In genomic region chr11:82863488-82863931, GRCm38 (mm10) we compare ENCODE assay signal across 13 mouse cellular contexts. TPM values are rescaled to one million over a fixed set of nuclear protein-coding genes. Genes with fewer than 3 reads are reported as not detected.
DNase-seq lines count a peak whose midpoint lies in the region; ATAC-seq and TF ChIP-seq lines count a peak whose summit lies in the region.
"Had no signal": no experiment of that assay in that cellular context is flagged by ENCODE, and none has a peak within 500 bp of the region (broad histone marks: within the 10 kb centered on the region; RNA-seq: fewer than 3 reads in every experiment).

No protein-coding gene starts in this region.

- no peaks in the 10 kb centered on the region for H3K27me3 ChIP-seq in heart, embryonic 11.5 days (ENCODE audit: control insufficient read depth, insufficient read depth, low read length)
- no peaks in the 10 kb centered on the region for H3K27me3 ChIP-seq in MEL (ENCODE audit: control insufficient read depth in 1 of 2, insufficient read depth in 2 of 2, low read length in 2 of 2)
- no peaks in the 10 kb centered on the region for H3K27me3 ChIP-seq in forebrain, embryonic 14.5 days (replicated peaks; ENCODE audit: control insufficient read depth, insufficient read depth, low read length)
- H3K27me3 ChIP-seq in liver, embryonic 13.5 days, result no peaks in the 10 kb centered on the region
- H3K27me3 ChIP-seq: heart, embryonic 15.5 days; megakaryocyte, embryonic 14.5 days had no signal

- no peak for TF ChIP-seq CTCF in MEL (IDR thresholded peaks at IDR 0.05 in 2 of 3, conservative IDR thresholded peaks at IDR 0.05 in 1 of 3; ENCODE audit: control insufficient read depth in 1 of 3, insufficient read depth in 1 of 3, low read depth in 2 of 3, low read length in 3 of 3, poor library complexity in 1 of 3, severe bottlenecking in 1 of 3)

- TF ChIP-seq EP300 in MEL (IDR thresholded peaks at IDR 0.05; ENCODE audit: low read depth in 1 of 2, low read length in 2 of 2), result peak in 1 of 2 experiments; percentile 64; a peak in 2 of 4 replicates

- TF ChIP-seq RAD21 in MEL (IDR thresholded peaks at IDR 0.05; ENCODE audit: low read depth, low read length), result no peak

- TF ChIP-seq POLR2A in MEL (IDR thresholded peaks at IDR 0.05; ENCODE audit: control insufficient read depth in 1 of 2, insufficient read depth in 1 of 2, low read depth in 1 of 2, low read length in 2 of 2, poor library complexity in 1 of 2), result no peak

- 66% methylated on average over 4 of the region's 4 CpGs for WGBS in heart, embryonic 11.5 days (ENCODE audit: insufficient replicate concordance)
- WGBS in forebrain, embryonic 14.5 days, result 8% methylated on average over 4 of the region's 4 CpGs
- 54% methylated on average over 4 of the region's 4 CpGs for WGBS in liver, embryonic 13.5 days (ENCODE audit: insufficient replicate concordance)

- no peak for DNase-seq in heart, postnatal 4 days
- DNase-seq in MEL (ENCODE audit: low read depth, low spot score), result peak; percentile 48
- DNase-seq in forebrain, embryonic 14.5 days (ENCODE audit: low spot score), result peak; percentile 77
- DNase-seq in liver, embryonic 13.5 days, result no peak
- DNase-seq in T-cell, adult 2 months (ENCODE audit: low spot score), result no peak
- no peak for DNase-seq in gastrocnemius, postnatal 10 days
- no peak for DNase-seq in spleen, postnatal 14 days (ENCODE audit: low spot score in 2 of 2)
- DNase-seq: adrenal gland, postnatal 25 days had no signal

- no peaks in the 10 kb centered on the region for H3K36me3 ChIP-seq in heart, embryonic 11.5 days (ENCODE audit: control insufficient read depth, insufficient read depth, low read length)
- H3K36me3 ChIP-seq in MEL (ENCODE audit: control insufficient read depth in 1 of 2, insufficient read depth in 2 of 2, low read length in 2 of 2), result peaks cover 0 to 36% of the 10 kb centered on the region in 2 experiments; a peak in 2 of 4 replicates
- no peaks in the 10 kb centered on the region for H3K36me3 ChIP-seq in forebrain, embryonic 14.5 days (ENCODE audit: control insufficient read depth, insufficient read depth, low read length)
- 0 out of 2 replicates have a peak, but pooled peaks cover 5% of the 10 kb centered on the region for H3K36me3 ChIP-seq in liver, embryonic 13.5 days
- H3K36me3 ChIP-seq: heart, embryonic 15.5 days had no signal

- peaks cover 6% of the 10 kb centered on the region; the same call in 1 of the 2 replicates for H3K4me1 ChIP-seq in heart, embryonic 11.5 days (ENCODE audit: control insufficient read depth, insufficient read depth, low read length)
- H3K4me1 ChIP-seq in MEL (ENCODE audit: control insufficient read depth in 1 of 2, insufficient read depth in 2 of 2, low read length in 2 of 2), result peaks cover 21 to 36% of the 10 kb centered on the region in 2 experiments
- H3K4me1 ChIP-seq in forebrain, embryonic 14.5 days (ENCODE audit: control insufficient read depth, insufficient read depth, low read length), result peaks cover 30% of the 10 kb centered on the region
- peaks cover 83% of the 10 kb centered on the region for H3K4me1 ChIP-seq in liver, embryonic 13.5 days (replicated peaks)

- ATAC-seq in heart, embryonic 11.5 days (replicated peaks; ENCODE audit: insufficient number of reproducible peaks, low FRiP score, low TSS enrichment), result no peak
- ATAC-seq in forebrain, embryonic 14.5 days, result peak; percentile 84
- ATAC-seq in liver, embryonic 13.5 days (ENCODE audit: low read depth), result peak; percentile 65; the same call in 1 of the 2 replicates

- no peaks in the 10 kb centered on the region for H3K9me3 ChIP-seq in heart, embryonic 11.5 days (replicated peaks; ENCODE audit: control insufficient read depth, low read length)
- H3K9me3 ChIP-seq in MEL (replicated peaks; ENCODE audit: insufficient read depth, low read length), result no peaks in the 10 kb centered on the region
- H3K9me3 ChIP-seq in forebrain, embryonic 14.5 days (replicated peaks; ENCODE audit: control insufficient read depth, low read length), result no peaks in the 10 kb centered on the region
- no peaks in the 10 kb centered on the region for H3K9me3 ChIP-seq in liver, embryonic 13.5 days (replicated peaks)
- H3K9me3 ChIP-seq: heart, embryonic 15.5 days; megakaryocyte, embryonic 14.5 days had no signal

- H3K9ac ChIP-seq in heart, embryonic 11.5 days (ENCODE audit: low read depth, low read length), result no peak overlapping the region
- no peak overlapping the region for H3K9ac ChIP-seq in MEL (ENCODE audit: control insufficient read depth, low read depth, low read length, poor library complexity, severe bottlenecking)
- no peak overlapping the region for H3K9ac ChIP-seq in forebrain, embryonic 14.5 days (ENCODE audit: low read length)
- H3K9ac ChIP-seq in liver, embryonic 13.5 days, result peak overlapping the region; percentile 23; the same call in 1 of the 2 replicates
- H3K9ac ChIP-seq: heart, embryonic 15.5 days had no signal

- no peak overlapping the region for H3K4me3 ChIP-seq in heart, embryonic 11.5 days (ENCODE audit: low read depth, low read length)
- H3K4me3 ChIP-seq in MEL (ENCODE audit: control insufficient read depth in 1 of 2, insufficient read depth in 1 of 2, low read depth in 2 of 2, low read length in 2 of 2), result no peak overlapping the region
- H3K4me3 ChIP-seq in forebrain, embryonic 14.5 days (ENCODE audit: low read depth, low read length), result no peak overlapping the region
- H3K4me3 ChIP-seq in liver, embryonic 13.5 days (replicated peaks), result no peak overlapping the region
- H3K4me3 ChIP-seq: heart, embryonic 15.5 days; megakaryocyte, embryonic 14.5 days had no signal

- 0 out of 2 replicates have a peak overlapping the region, but pooled peaks have one; percentile 15 for H3K27ac ChIP-seq in heart, embryonic 11.5 days (ENCODE audit: low read depth, low read length)
- no peak overlapping the region for H3K27ac ChIP-seq in MEL (ENCODE audit: control insufficient read depth, low read depth, low read length)
- peak overlapping the region; percentile 81 for H3K27ac ChIP-seq in forebrain, embryonic 14.5 days (ENCODE audit: low read depth, low read length)
- H3K27ac ChIP-seq in liver, embryonic 13.5 days, result peak overlapping the region; percentile 82
- H3K27ac ChIP-seq: heart, embryonic 15.5 days; kidney, postnatal 0 days had no signal

- no peak overlapping the region for H3K4me2 ChIP-seq in heart, embryonic 11.5 days
- no peak overlapping the region for H3K4me2 ChIP-seq in forebrain, embryonic 14.5 days (ENCODE audit: low read length)
- H3K4me2 ChIP-seq in liver, embryonic 13.5 days, result peak overlapping the region; percentile 17
- H3K4me2 ChIP-seq: heart, embryonic 15.5 days had no signal

- peaks cover 2% of the 10 kb centered on the region; the same call in 1 of the 2 replicates for H3K79me2 ChIP-seq in MEL (ENCODE audit: control insufficient read depth, insufficient read depth, low read length, poor library complexity)

RNA-seq across cellular contexts. Expression of gene Rffl, which starts 7.5 kb away (rescaled TPM):
- 6.4 and 7.4 TPM in 2 replicates for polyA plus RNA-seq in heart, embryonic 11.5 days (2014; fragmentation: Nextera tagmentation; extraction: Ambion mirVana)
- total RNA-seq in heart, postnatal 4 days (2021), result 1 to 10 TPM; 3.6 to 4.4 TPM
- total RNA-seq in MEL (2012; rRNA removed), result 15.5 and 17.8 TPM in 2 replicates
- polyA plus RNA-seq in MEL (2012; ENCODE audit: insufficient read depth in 1 of 2, insufficient read length in 2 of 2, low read depth in 1 of 2, low replicate concordance in 2 of 2, missing spikeins in 1 of 2), result 10 to 100 TPM in 1 of 2 experiments, not detected in 1; 15.2 TPM
- 8.4 and 9.8 TPM in 2 replicates for polyA plus RNA-seq in forebrain, embryonic 14.5 days (2014; fragmentation: Nextera tagmentation; extraction: Ambion mirVana)
- polyA plus RNA-seq in liver, embryonic 13.5 days (2015; fragmentation: Nextera tagmentation; extraction: Ambion mirVana), result 20.2 and 25.3 TPM in 2 replicates
- 1 to 10 TPM; 5.5 to 7.6 TPM for total RNA-seq in gastrocnemius, postnatal 10 days (2021)

RNA-seq across cellular contexts. Expression of gene Rad51d, which starts 26.9 kb away (rescaled TPM):
- 15.3 and 16.4 TPM in 2 replicates for polyA plus RNA-seq in heart, embryonic 11.5 days (2014; fragmentation: Nextera tagmentation; extraction: Ambion mirVana)
- 10 to 100 TPM; 10.2 to 11.0 TPM for total RNA-seq in heart, postnatal 4 days (2021)
- total RNA-seq in MEL (2012; rRNA removed), result 21.1 and 25.6 TPM in 2 replicates
- 10 to 100 TPM in 1 of 2 experiments, not detected in 1; 30.0 TPM for polyA plus RNA-seq in MEL (2012; ENCODE audit: insufficient read depth in 1 of 2, insufficient read length in 2 of 2, low read depth in 1 of 2, low replicate concordance in 2 of 2, missing spikeins in 1 of 2)
- polyA plus RNA-seq in forebrain, embryonic 14.5 days (2014; fragmentation: Nextera tagmentation; extraction: Ambion mirVana), result 14.2 and 16.8 TPM in 2 replicates
- 6.8 and 8.0 TPM in 2 replicates for polyA plus RNA-seq in liver, embryonic 13.5 days (2015; fragmentation: Nextera tagmentation; extraction: Ambion mirVana)
- 1 to 10 TPM; 5.4 to 8.0 TPM for total RNA-seq in gastrocnemius, postnatal 10 days (2021)

RNA-seq across cellular contexts. Expression of gene Fndc8, which starts 28.4 kb away (rescaled TPM):
- polyA plus RNA-seq in heart, embryonic 11.5 days (2014; fragmentation: Nextera tagmentation; extraction: Ambion mirVana), result 0.10 TPM in 1 of 2 replicates, not detected in the other
- under 1 TPM; 0.12 to 0.16 TPM for total RNA-seq in heart, postnatal 4 days (2021)
- total RNA-seq in MEL (2012; rRNA removed), result 0.07 and 0.15 TPM in 2 replicates
- under 1 TPM in 1 of 2 experiments, not detected in 1; 0.72 TPM for polyA plus RNA-seq in MEL (2012; ENCODE audit: insufficient read depth in 1 of 2, insufficient read length in 2 of 2, low read depth in 1 of 2, low replicate concordance in 2 of 2, missing spikeins in 1 of 2)
- 0.18 and 0.48 TPM in 2 replicates for polyA plus RNA-seq in forebrain, embryonic 14.5 days (2014; fragmentation: Nextera tagmentation; extraction: Ambion mirVana)
- 0.05 and 0.08 TPM in 2 replicates for polyA plus RNA-seq in liver, embryonic 13.5 days (2015; fragmentation: Nextera tagmentation; extraction: Ambion mirVana)
- not detected for total RNA-seq in gastrocnemius, postnatal 10 days (2021)
- polyA plus RNA-seq: cortical plate, adult 2 months had no signal

RNA-seq across cellular contexts. Expression of gene Nle1, which starts 44.7 kb away (rescaled TPM):
- 16.7 and 22.9 TPM in 2 replicates for polyA plus RNA-seq in heart, embryonic 11.5 days (2014; fragmentation: Nextera tagmentation; extraction: Ambion mirVana)
- 10 to 100 TPM; 17.4 to 20.1 TPM for total RNA-seq in heart, postnatal 4 days (2021)
- 79.6 and 97.3 TPM in 2 replicates for total RNA-seq in MEL (2012; rRNA removed)
- 100 to 1,000 TPM in 1 of 2 experiments, not detected in 1; 103 TPM for polyA plus RNA-seq in MEL (2012; ENCODE audit: insufficient read depth in 1 of 2, insufficient read length in 2 of 2, low read depth in 1 of 2, low replicate concordance in 2 of 2, missing spikeins in 1 of 2)
- 23.4 and 25.7 TPM in 2 replicates for polyA plus RNA-seq in forebrain, embryonic 14.5 days (2014; fragmentation: Nextera tagmentation; extraction: Ambion mirVana)
- 21.3 and 24.3 TPM in 2 replicates for polyA plus RNA-seq in liver, embryonic 13.5 days (2015; fragmentation: Nextera tagmentation; extraction: Ambion mirVana)
- total RNA-seq in gastrocnemius, postnatal 10 days (2021), result 10 to 100 TPM; 11.1 to 18.7 TPM

RNA-seq across cellular contexts. Expression of gene Unc45b, which starts 46.8 kb away (rescaled TPM):
- 174 and 220 TPM in 2 replicates for polyA plus RNA-seq in heart, embryonic 11.5 days (2014; fragmentation: Nextera tagmentation; extraction: Ambion mirVana)
- total RNA-seq in heart, postnatal 4 days (2021), result 100 to 1,000 TPM; 177 to 187 TPM
- 0.08 TPM in 1 of 2 replicates, not detected in the other for total RNA-seq in MEL (2012; rRNA removed)
- under 1 TPM in 1 of 2 experiments, not detected in 1; 0.29 TPM for polyA plus RNA-seq in MEL (2012; ENCODE audit: insufficient read depth in 1 of 2, insufficient read length in 2 of 2, low read depth in 1 of 2, low replicate concordance in 2 of 2, missing spikeins in 1 of 2)
- 0.38 and 1.1 TPM in 2 replicates for polyA plus RNA-seq in forebrain, embryonic 14.5 days (2014; fragmentation: Nextera tagmentation; extraction: Ambion mirVana)
- 0.75 and 1.1 TPM in 2 replicates for polyA plus RNA-seq in liver, embryonic 13.5 days (2015; fragmentation: Nextera tagmentation; extraction: Ambion mirVana)
- total RNA-seq in gastrocnemius, postnatal 10 days (2021), result 100 to 1,000 TPM; 101 to 115 TPM

Comparison
In these comparisons a context has a peak if more than half of its experiments do, and no peak if none do; other contexts are left out.
1. DNase-seq: peak in MEL (single experiment) and forebrain, embryonic 14.5 days (single experiment); none in heart, postnatal 4 days (single experiment), liver, embryonic 13.5 days (single experiment), T-cell, adult 2 months (single experiment), gastrocnemius, postnatal 10 days (single experiment) and spleen, postnatal 14 days (0 of 2).